Mouse (Mus musculus): Measurements from ENCODE around the gene Lipc.
"Not testable (repeated sequence)": the region's sequence is repeated elsewhere in the genome, so short reads cannot be mapped to it uniquely, and the experiment has no call there.

The Lipc gene

GRCm38 (mm10) chr9:70859233-70859632 lies 92.8 kb downstream of the Lipc start:
- DNase-seq (ENCODE audit: low spot score), result no peak

- DNase-seq (ENCODE audit: low spot score), result peak; percentile 46
Observed at GRCm38 (mm10) chr9:70855868-70856267, 96.2 kb downstream of the Lipc start.

GRCm38 (mm10) chr9:70854950-70855349 lies 97.1 kb downstream of the Lipc start:
- DNase-seq (ENCODE audit: low spot score), result no peak

DNA sequence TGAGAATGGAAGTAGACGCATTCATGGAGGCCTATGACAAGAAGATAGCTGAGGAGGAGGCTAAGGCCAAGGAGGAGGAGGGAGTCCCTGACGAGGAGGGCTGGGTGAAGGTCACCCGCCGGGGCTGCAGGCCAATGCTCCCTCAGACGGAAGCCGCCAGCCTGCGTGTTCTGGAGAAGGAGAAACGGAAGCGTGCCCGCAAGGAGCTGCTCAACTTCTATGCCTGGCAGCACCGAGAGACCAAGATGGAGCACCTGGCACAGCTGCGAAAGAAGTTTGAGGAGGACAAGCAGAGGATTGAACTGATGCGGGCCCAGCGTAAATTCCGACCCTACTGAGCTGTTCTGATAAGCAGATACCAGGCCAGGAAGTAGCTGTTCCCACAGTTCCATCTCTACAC lies 98.9 kb downstream of the Lipc start:
- not testable (repeated sequence) for DNase-seq (ENCODE audit: low spot score)

DNA sequence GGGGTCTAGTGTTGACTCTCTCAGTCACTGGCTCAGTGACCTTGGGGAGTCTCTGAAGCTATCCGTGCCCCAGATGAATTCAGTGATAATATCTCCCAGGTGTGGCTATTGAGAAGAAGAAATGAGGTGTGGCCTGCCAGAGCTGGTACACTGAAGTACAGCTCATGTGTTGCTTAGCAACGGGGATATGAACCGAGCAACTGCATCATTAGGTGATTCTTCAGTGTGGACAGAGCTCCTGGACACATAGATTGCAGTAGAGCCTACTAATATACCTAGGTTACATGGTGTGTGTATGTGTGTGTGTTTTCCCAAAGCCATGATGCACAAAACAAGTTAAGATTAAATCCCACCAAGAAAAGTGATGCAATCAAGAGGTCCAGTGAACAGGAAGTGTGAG lies 100.5 kb downstream of the Lipc start:
- DNase-seq (ENCODE audit: low spot score), result no peak

DNA sequence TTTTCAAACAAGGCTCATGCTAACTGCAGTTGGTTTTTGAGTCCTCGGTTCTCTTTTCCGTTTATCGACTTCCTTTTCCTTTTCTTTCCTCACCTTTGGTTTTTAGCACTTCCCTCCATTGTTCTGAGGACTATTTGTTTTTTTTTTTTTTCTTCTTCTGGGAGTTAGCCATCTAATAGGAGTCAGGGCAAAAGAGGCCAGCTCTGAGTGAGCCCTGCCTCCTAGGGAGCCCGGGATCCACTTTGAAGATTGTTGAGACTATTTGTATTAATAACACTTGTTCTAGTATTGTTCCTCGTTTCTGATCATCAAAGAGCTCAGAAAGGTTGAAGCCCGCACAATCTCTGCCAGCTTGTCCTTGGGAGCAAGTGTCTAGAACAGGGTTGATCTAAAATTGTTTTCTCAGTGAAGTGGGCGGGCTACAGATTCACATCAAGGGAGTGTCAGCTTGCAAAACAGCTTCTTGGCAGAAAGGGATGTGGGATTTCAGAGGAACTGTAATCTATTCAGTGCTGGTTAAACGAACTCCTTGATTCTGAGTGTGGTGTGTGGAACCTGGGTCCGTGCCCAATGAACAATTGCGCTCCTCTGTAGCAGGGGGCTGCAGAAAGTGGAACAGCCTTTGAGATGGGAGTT lies 103.8 kb downstream of the Lipc start:
- DNase-seq (ENCODE audit: low spot score), result peak; percentile 17

GRCm38 (mm10) chr9:70847627-70848051 lies 104.4 kb downstream of the Lipc start:
- DNase-seq (ENCODE audit: low spot score), result peak; percentile 79

GRCm38 (mm10) chr9:70843270-70843669 lies 108.8 kb downstream of the Lipc start:
- DNase-seq (ENCODE audit: low spot score), result no peak

DNA sequence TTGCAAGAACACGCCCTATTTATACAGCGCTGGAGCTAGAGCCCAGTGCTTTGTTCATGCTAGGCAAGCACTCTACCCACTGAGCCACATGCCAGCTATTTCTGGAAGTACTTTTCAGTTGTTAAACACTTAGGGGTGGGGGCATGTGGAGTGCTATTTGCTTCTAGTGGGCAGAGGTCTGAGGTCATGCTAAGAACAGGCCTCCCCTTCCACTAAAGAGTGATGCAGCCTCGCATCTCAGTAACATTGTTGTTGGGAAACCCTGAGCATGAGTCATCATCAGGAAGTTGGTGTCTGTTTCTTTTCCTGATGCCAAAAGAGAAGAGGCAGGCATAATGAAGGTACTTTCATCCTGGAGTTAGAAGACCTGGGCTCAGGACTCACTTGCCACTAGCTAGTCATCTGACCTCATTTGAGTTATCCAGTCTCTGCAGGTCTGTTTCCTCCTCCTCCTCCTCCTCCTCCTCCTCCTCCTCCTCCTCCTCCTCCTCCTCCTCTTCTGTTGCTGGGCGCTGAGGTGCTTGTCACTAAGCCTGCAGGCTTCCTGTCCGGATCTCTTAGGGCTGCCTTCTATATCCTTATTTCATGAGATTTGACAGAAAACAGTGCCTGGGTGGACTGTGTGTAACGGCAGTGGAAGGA lies 109.6 kb downstream of the Lipc start:
- peak; percentile 8 for DNase-seq (ENCODE audit: low spot score)

DNA sequence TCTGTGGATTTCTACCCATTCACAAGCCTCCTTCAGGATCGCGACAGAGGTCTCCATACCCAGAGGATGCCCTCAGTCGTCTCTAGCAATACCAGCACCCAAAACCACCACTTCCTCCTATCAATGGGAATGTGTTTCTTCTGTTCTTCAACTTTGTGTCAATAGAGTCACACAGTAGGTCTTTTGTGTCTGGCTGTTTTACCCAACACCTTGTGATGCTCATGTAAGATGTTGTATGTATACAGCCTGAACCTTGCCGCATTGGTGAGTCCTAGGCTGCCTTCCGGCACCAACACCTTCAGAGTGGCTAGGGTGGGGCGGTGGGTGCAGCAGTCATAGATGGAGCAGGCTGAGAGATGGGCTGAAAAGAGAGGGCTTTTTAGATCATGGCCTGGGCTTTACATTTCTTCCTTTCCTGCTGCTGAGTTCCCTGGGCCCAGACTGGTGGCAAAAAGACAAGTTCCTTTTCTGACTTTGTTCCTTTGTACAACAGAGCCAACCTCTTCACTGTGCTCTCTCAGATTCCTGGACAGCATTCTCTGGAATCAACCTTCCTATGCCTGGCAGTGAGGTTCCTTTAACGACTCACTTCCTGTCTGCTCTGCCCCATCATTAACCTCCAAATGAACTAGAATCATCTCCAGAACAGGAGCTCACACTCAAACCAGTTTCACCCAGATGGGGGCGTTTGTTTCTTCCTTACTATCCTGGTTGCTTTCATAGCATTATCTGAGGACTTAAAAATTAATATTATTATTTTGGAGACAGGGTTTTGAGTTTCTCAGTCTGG lies 110.4 kb downstream of the Lipc start:
- DNase-seq (ENCODE audit: low spot score), result no peak

GRCm38 (mm10) chr9:70840861-70841341 lies 111.1 kb downstream of the Lipc start:
- DNase-seq (ENCODE audit: low spot score), result no peak

GRCm38 (mm10) chr9:70838132-70838911 lies 113.7 kb downstream of the Lipc start:
- no peak for DNase-seq (ENCODE audit: low spot score)

DNA sequence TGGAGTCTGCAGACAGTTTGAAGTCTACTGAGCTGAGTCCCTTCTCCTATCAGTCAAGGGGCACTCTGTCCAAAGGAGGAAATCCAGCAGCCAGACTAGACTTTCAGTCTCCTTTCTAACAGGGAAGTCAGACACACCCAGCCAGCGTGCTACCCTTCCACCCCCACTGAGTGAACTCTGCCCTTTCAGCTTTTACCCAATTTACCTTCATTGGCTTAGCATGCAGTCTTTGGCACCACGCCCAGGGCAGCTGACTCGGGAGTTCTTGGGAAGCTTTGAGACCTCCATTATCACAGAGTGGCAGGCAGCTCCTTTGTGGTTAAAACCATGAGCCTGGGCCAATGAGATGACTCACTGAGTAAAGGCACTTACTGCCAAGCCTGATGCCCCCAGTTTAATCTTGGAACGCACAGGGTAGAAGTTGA lies 117.3 kb downstream of the Lipc start:
- peak; percentile 59 for DNase-seq (ENCODE audit: low spot score)

- no peak for DNase-seq (ENCODE audit: low spot score)
Observed at GRCm38 (mm10) chr9:70834217-70834616, 117.8 kb downstream of the Lipc start.

DNA sequence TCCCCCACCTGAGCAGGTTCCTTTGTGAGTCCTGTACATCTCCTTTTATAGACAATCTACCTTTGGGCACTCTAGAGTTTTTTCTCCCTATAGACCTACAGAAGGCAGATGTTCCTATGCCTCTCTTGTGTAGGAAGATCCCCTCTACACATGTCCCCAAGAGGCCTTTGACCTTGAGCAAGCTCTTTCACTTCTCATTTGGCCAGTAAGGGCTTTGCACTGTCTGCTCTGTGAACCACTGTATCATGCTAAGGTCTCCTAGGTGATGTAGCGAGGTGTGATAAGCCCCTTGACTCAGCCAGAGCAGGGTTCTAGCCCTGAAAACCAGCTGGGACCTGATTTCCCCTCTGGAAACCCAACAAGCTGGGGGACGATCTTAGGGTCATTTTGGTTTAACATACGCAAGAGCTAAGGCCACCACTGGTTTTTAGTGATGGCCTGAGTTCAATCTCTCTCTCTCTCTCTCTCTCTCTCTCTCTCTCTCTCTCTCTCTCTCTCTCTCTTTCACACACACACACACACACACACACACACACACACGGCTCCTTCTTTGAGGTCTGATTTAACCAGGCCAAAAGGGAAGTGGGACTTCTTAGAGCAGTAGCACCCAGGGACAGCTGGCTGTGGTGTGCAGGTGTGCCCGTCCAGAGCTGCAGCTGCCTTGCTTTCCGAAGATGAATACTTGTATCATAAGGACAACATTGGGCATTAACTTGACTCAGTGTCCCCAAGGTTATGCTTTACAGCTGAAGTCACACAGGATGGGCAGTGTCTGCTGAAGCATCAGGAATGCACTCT lies 118.7 kb downstream of the Lipc start:
- DNase-seq (ENCODE audit: low spot score), result no peak

DNA sequence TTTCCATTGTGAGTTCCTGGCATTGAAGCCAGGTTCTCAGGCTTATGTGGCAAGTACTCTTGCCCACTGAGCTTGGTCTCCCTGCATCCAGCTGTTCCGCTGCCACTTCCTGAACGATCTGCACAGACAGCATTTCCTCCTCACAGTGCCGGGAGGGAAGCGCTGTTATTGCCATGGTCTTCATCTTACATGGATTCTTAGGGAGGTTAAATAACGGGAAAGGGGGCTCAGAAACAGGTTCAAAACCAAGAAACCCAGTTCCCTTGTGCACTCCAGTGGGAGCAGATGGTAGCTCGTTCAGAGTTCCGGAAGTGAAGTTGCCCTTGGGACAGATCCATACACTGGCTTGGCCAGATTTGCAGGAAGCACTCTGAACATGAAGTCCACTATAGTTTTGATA lies 119.8 kb downstream of the Lipc start:
- DNase-seq (ENCODE audit: low spot score), result no peak

DNA sequence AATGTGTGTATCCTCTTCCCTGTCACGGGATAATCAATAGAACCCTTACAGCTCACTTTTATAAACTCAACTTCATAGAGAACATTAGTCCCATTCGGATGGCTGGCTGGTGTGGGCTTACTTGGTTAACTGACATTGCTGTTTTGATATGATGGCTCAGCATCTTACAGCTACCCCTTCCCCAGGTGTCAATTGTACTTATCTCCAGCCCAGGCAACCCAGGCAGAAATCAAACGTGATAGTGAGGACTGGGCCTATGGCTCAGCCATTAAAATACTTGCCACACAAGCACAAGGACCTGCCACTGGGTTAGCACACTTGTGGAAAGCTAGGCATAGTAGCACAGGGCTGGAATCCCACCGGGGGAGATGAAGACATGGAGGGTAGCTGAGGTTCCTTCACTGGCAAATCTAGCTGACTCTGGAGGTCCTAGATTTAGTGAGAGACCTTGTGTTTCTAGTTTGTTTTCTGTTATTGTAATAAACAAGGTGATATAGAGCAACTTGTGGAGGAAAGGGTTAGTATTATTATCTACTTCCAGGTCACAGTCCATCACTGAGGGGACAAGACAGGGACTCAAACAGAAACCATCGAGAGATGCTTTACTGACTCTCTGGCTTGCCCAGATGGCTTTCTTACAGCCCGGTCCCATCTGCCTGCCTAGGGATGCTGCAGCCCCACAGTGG lies 121.0 kb downstream of the Lipc start:
- no peak for DNase-seq (ENCODE audit: low spot score)

- DNase-seq (ENCODE audit: low spot score), result no peak
Observed at GRCm38 (mm10) chr9:70829784-70830488, 122.1 kb downstream of the Lipc start.

DNA sequence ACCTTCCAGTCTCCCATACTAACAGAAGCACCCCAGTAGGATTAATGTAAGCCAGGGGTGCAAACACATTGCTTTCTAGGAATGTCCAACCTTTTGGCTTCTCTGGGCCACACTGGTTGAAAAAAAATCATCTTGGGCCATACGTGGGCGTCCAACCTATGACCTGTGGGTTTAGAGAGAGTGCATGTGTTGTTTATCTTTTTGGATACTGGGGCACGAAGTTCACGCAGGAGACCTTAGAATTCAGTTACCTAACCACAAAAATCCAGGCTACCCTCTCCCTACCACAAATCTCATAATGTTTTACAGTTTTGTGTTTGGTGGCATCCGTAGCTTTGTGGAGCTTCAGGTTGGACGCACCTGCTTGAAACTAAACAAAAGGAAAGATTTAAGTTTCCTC lies 124.1 kb downstream of the Lipc start:
- no peak for DNase-seq (ENCODE audit: low spot score)

DNA sequence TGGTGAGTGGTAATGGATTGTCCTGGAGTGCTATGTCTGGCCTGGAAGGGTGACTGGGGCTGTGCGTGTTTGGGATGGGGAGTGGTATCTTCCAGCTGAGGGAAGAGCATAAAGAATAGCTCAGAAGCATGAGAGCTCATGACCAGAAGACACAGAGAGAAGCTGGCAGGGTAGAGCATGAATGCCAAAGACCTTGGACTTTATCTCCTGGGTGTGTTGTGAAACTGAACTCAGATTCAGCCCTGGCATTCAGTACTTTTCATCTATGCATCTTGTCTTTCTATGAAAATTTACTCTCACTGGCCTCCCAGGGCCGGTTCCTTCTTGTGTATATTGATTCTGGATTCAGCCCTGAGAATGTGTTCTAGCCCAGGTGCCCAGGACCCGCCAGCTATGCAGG lies 127.9 kb downstream of the Lipc start:
- DNase-seq (ENCODE audit: low spot score), result no peak
